Mouse (Mus musculus): ENCODE measurements around the gene Egln3. TPM values are rescaled to one million over a fixed set of nuclear protein-coding genes. Genes with fewer than 3 reads are reported as not detected.

Gene Egln3
- polyA plus RNA-seq, 1 experiment from 2014 or later: 18.4 TPM

GRCm38 (mm10) chr12:54163166-54163565, 40.5 kb downstream of the Egln3 start:
- DNase-seq (ENCODE audit: low spot score): no peak

DNA sequence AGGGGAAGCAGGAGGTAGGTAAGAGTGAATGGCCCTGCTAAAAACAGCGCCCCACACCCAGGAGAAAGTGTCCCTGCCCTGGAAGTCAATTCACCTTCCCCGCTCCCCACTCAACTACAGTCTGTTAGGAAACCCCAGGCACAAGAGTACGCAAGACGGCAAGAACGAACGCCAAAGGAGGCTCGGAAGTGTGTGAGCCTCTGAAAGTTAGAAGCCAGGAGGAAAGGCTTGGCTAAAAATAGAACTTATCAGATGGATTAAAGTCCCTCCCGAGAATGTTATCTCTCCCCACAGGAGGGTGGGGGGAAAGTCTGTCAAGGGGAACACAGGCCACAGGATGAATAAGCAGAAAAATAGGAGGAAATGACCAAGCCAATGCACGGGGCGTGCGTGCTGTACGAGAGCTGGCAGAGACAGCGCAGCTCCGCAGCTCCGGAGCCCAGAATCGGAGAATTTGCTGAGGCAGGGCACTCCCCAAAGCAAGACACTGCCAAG, 41.0 kb downstream of the Egln3 start:
- peak; percentile 47 for DNase-seq (ENCODE audit: low spot score)

DNA sequence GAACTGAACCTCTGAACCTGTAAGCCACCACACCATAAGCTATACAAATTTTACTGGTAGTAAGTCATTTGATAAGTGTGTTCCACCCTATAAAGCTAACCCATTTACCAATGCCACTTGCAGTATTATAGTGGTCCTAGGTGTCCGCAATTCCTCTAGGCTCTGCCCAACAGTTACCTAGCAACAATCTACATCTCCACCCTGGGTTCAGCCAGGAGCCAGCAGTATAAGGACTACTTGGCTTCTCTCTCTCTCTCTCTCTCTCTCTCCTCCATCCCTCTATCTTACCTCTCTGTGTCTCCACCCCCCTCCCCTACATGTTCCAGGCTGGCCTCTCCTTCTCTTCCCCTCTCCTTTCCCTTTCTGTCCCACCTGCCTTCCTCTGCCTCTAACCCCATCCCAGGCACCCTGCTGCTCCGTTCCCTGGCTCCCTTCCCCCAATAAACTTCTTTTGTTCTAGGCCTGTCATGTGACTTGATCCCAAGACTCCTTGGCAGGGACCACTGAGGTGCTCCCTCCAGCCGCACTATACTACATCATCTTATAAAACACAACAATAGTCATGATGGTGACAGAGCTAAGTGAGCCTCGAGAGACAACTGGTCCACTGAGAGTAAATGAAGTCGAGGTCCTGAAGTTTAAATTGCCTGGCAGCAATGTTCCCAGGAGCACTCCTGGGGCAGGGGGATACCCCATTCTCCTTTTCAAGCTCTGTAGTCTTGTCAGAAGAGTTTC, 42.0 kb downstream of the Egln3 start:
- no peak for DNase-seq (ENCODE audit: low spot score)

GRCm38 (mm10) chr12:54160279-54160678, 43.4 kb downstream of the Egln3 start:
- DNase-seq (ENCODE audit: low spot score): no peak

DNA sequence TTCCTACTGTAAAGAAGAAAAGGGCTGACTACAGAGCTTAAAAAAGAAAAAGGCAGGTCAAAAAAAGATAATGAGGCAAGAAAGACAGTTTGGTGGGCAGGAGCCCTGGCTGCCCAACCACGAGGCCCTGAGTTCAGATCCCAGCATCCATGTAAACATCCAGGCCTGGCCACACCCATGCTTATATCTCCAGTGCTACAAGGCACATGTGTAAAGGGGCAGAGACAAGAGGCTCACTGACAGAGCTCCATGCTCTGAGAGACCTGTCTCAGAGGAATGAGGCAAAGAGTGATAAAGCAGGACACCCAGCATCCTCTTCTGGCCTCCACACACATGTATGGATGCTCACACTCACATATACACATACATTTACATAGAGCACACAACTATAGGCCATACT, 48.9 kb downstream of the Egln3 start:
- no peak for DNase-seq (ENCODE audit: low spot score)

- DNase-seq (ENCODE audit: low spot score): no peak
These were observed 56.6 kb downstream of the Egln3 start for GRCm38 (mm10) chr12:54146943-54147556.

Data from thymus, postnatal 0 days (tissue).